In the genomic region with DNA sequence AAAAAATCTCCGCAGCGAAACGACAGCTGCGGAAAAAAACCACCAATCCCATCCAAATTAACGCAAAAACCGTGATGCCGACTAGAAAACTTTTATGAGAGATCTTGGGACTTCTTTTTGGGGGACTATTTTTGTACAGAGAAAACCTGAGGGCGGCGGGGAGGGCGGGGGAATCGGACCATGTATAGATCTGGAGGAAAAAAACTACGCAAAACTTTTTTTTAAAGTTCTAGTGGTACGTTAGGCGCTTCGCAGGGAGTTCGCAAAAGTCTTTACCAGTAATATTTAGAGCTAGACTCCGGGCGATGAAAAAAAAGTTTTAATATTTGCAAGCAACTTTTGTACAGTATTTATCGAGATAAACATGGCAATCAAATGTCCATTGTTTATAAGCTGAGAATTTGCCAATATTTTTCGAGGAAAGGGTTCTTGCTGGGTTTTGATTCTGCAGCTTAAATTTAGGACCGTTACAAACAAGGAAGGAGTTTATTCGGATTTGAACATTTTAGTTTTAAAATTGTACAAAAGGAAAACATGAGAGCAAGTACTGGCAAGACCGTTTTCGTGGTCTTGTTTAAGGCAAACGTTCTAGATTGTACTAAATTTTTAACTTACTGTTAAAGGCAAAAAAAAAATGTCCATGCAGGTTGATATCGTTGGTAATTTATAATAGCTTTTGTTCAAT, we compare ENCODE assay signal across 8 mouse cellular contexts. TPM values are rescaled to one million over a fixed set of nuclear protein-coding genes. Genes with fewer than 3 reads are reported as not detected.
DNase-seq lines count a peak whose midpoint lies in the region; ATAC-seq and TF ChIP-seq lines count a peak whose summit lies in the region.
"Had no signal": no experiment of that assay in that cellular context is flagged by ENCODE, and none has a peak within 500 bp of the region (broad histone marks: within the 10 kb centered on the region; RNA-seq: fewer than 3 reads in every experiment).

No protein-coding gene starts in this region.

- peak overlapping the region; percentile 66 for H3K4me2 ChIP-seq in hindbrain, embryonic 12.5 days (replicated peaks)
- H3K4me2 ChIP-seq in midbrain, postnatal 0 days (ENCODE audit: low read depth, low read length, poor library complexity, severe bottlenecking): peak overlapping the region; percentile 46; the same call in 1 of the 2 replicates

- H3K9ac ChIP-seq in hindbrain, embryonic 12.5 days: peak overlapping the region; percentile 87
- H3K9ac ChIP-seq in midbrain, postnatal 0 days (replicated peaks; ENCODE audit: low read length, poor library complexity, severe bottlenecking): peak overlapping the region; percentile 75
- H3K9ac ChIP-seq: liver, embryonic 14.5 days had no signal

- no peak for TF ChIP-seq CTCF in midbrain, postnatal 0 days (IDR thresholded peaks at IDR 0.05)

- H3K27ac ChIP-seq in hindbrain, embryonic 12.5 days: peak overlapping the region; percentile 94
- H3K27ac ChIP-seq in midbrain, postnatal 0 days (ENCODE audit: low read depth, low read length): peak overlapping the region; percentile 80; the same call in 1 of the 2 replicates
- H3K27ac ChIP-seq: liver, embryonic 14.5 days had no signal

- no peaks in the 10 kb centered on the region for H3K9me3 ChIP-seq in hindbrain, embryonic 12.5 days (replicated peaks)
- H3K9me3 ChIP-seq in midbrain, postnatal 0 days (ENCODE audit: low read length): no peaks in the 10 kb centered on the region

- H3K36me3 ChIP-seq in hindbrain, embryonic 12.5 days: no peaks in the 10 kb centered on the region
- H3K36me3 ChIP-seq in midbrain, postnatal 0 days (ENCODE audit: insufficient read depth, low read length): no peaks in the 10 kb centered on the region

- peaks cover 18% of the 10 kb centered on the region for H3K27me3 ChIP-seq in hindbrain, embryonic 12.5 days
- H3K27me3 ChIP-seq in midbrain, postnatal 0 days (ENCODE audit: insufficient read depth, low read length): peaks cover 25% of the 10 kb centered on the region

- 1% methylated on average over 26 of the region's 26 CpGs for WGBS in hindbrain, embryonic 12.5 days
- 6% methylated on average over 26 of the region's 26 CpGs for WGBS in midbrain, postnatal 0 days

- no peak for ATAC-seq in hindbrain, embryonic 12.5 days (ENCODE audit: low FRiP score)
- ATAC-seq in midbrain, postnatal 0 days (ENCODE audit: low FRiP score): no peak
- ATAC-seq in megakaryocyte progenitor cell, adult 5-6 weeks (replicated peaks; ENCODE audit: poor library complexity): no peak

- H3K4me1 ChIP-seq in hindbrain, embryonic 12.5 days: peaks cover 32% of the 10 kb centered on the region
- no peaks in the 10 kb centered on the region for H3K4me1 ChIP-seq in midbrain, postnatal 0 days (ENCODE audit: insufficient read depth, low read length)

- H3K4me3 ChIP-seq in hindbrain, embryonic 12.5 days: peak overlapping the region; percentile 52
- H3K4me3 ChIP-seq in midbrain, postnatal 0 days (ENCODE audit: low read depth, low read length): peak overlapping the region; percentile 51

- peak; percentile 63 for DNase-seq in Muller cell, postnatal 12 days (ENCODE audit: inconsistent ontology term)
- DNase-seq in embryo, embryonic 11 days: peak; percentile 35
- DNase-seq in midbrain, postnatal 0 days (ENCODE audit: low spot score): no peak
- DNase-seq in spleen, postnatal 36 days (ENCODE audit: low spot score in 2 of 2): no peak
- DNase-seq in spleen, adult 12 weeks (ENCODE audit: low spot score): no peak

RNA-seq across cellular contexts. Expression of a gene that starts 1.4 kb away (rescaled TPM):
- polyA plus RNA-seq in hindbrain, embryonic 12.5 days (2016; fragmentation: Nextera tagmentation; extraction: Ambion mirVana): 37.3 and 39.5 TPM in 2 replicates
- total RNA-seq in midbrain, postnatal 0 days (2014; rRNA removed): 77.8 and 79.1 TPM in 2 replicates
- polyA plus RNA-seq in midbrain, postnatal 0 days (2015; fragmentation: Nextera tagmentation; extraction: Ambion mirVana): 21.6 and 29.7 TPM in 2 replicates
- total RNA-seq in megakaryocyte progenitor cell, adult 5-6 weeks (2015): not detected in 2 replicates
- total RNA-seq in megakaryocyte progenitor cell, adult 5-6 weeks (2017): not detected in 2 replicates

Comparison
In these comparisons a context has a peak if more than half of its experiments do, and no peak if none do; other contexts are left out.
1. DNase-seq: peak in Muller cell, postnatal 12 days (single experiment) and embryo, embryonic 11 days (single experiment); none in midbrain, postnatal 0 days (single experiment), spleen, postnatal 36 days (0 of 2) and spleen, adult 12 weeks (single experiment).
2. RNA of a gene that starts 1.4 kb away (total RNA-seq): 77.8 to 79.1 TPM in midbrain, postnatal 0 days; not detected in megakaryocyte progenitor cell, adult 5-6 weeks; every median in the first group is over 10 times any median in the second.